Mouse (Mus musculus): Measurements from ENCODE around the gene Kif26a.
A peak's percentile ranks its signal among the peaks of the same experiment; 100 is the strongest.

Gene Kif26a

GRCm38 (mm10) chr12:112145875-112146651 lies at the start of gene Kif26a:
Kif26a (plus strand) TSS chr12:112146208.
- DNase-seq: no peak

- DNase-seq: no peak
Observed at GRCm38 (mm10) chr12:112096733-112097117, 49.3 kb upstream of the Kif26a start.

DNA sequence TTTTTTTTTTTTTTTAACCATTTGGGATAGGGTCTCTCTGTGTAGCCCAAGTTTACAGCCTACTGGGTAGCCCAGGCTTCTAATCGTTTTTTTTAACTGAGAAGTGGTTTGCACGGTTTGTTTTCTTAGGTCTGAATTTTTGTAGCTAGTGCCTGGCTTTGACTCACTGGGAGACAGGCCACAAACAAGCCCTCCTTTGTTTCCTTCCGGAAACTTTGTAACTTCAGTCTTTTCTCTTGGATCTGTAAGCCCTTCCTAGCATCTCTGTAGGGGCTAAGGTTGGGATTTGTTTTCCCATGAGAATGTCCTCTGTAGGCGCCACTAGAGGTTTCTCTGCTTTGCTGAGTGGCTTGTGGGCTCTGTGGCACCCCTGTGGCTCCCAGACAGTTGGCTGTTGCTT lies 45.9 kb upstream of the Kif26a start:
- DNase-seq: no peak

GRCm38 (mm10) chr12:112101045-112101444 lies 45.0 kb upstream of the Kif26a start:
- no peak for DNase-seq

GRCm38 (mm10) chr12:112103179-112103578 lies 42.8 kb upstream of the Kif26a start:
- DNase-seq: no peak

DNA sequence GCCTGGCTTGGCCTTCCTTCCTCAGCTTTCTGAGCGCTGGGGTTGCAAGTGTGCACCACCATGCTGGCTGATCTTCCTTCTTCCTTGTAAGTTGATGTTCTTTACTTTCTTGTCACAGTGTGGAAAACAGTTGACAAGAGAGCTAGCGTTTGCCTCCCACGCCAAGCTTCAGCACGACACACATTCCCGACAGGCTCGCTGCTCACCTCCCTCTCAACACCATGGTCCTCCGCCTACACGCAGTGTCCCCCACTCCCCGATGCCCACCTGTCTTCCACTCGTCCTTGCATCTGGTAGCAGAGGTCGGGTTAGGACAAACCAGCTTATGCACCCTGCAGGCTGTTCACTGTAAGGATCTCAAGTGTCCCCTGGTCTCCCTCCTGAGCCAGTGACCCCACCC lies 41.1 kb upstream of the Kif26a start:
- no peak for DNase-seq

- DNase-seq: no peak
Observed at GRCm38 (mm10) chr12:112106541-112106971, 39.5 kb upstream of the Kif26a start, which contains the start of gene Aspg. Aspg (plus strand) TSS chr12:112106679.

GRCm38 (mm10) chr12:112107685-112108084 lies 38.3 kb upstream of the Kif26a start:
- no peak for DNase-seq

- DNase-seq: no peak
Observed at GRCm38 (mm10) chr12:112108696-112109445, 37.1 kb upstream of the Kif26a start.

- no peak for DNase-seq
Observed at GRCm38 (mm10) chr12:112109701-112110100, 36.3 kb upstream of the Kif26a start.

DNA sequence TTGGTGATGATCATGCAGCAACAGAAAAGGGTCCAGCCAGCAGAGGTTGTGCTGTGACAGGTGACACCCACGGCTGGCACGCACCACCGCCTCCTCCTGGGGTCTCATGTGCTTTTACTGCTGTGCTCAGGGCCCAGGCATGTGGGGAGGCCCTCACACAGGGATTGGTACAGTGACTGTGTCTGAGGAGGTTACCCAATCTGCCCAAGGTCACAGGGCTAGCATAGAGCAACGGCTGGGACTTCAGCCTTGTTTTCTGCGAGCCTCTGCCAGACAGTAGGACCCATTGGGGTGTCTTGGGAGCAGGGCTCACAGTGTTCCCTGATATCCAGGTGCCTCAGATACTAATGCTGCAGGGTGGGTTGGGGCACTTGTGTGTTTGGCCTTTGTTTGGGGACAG lies 34.7 kb upstream of the Kif26a start:
- no peak for DNase-seq

GRCm38 (mm10) chr12:112112235-112112634 lies 33.8 kb upstream of the Kif26a start:
- DNase-seq: no peak

- no peak for DNase-seq
Observed at GRCm38 (mm10) chr12:112112686-112113396, 33.2 kb upstream of the Kif26a start.

DNA sequence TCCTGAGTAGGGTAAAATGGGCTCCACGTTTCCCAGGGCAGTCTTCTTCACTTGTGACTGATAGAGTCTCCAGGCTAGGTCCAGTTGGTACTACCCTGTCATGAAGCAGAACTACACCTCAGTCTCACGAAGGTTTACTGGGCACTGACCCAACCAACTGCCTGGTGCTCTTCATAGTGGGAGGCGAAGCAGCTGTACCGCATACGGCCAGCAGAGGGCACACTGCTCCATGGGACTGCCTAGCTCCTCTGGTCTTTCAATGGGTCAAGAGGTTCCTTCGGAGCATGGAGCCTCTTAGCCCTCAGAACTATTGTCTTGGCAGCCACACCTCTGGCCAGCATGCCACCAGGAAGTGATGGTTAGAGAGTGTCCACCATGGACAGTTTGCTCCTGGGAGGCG lies 32.3 kb upstream of the Kif26a start:
- DNase-seq: peak; percentile 79

DNA sequence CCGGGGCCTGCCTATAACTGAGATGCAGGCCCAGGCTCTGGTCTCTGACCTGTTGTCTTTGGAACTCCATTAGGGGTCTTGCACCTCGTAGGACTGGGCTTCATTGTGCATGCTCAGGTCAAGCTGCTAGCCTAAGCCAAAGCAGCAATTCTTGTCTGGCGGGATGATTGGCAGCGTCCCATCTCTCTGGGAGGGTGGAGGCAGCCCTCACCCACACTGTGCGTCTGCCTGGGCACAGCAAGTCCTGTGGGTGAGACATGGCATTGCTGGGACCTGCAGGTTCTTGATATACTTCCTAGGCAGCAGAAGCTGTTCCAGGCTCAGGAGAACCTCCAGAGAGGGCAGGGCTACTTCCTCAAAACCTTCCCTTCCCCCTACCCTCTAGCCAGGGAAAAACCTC lies 29.0 kb upstream of the Kif26a start:
- no peak for DNase-seq

DNA sequence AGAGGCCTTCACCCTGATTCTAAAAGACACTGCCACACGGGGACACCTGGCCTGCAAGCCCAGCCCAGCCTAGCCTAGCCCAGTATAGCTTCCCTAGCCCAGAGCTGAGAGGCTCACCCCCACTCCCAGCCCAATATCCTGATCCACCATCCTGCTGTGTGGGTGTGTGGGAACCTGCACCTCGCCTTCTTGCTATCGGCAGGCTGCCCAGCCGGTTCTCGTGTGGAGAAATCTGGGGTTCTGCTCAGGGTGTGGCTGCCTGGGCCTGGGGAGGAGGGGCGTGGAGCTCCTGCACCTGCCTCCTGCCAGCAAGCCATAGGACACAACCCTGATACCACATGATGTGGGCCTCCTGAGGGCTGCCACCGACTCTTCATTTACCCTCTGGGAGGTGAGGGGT lies 28.4 kb upstream of the Kif26a start:
- DNase-seq: no peak

- no peak for DNase-seq
Observed at GRCm38 (mm10) chr12:112121188-112121587, 24.8 kb upstream of the Kif26a start.

DNA sequence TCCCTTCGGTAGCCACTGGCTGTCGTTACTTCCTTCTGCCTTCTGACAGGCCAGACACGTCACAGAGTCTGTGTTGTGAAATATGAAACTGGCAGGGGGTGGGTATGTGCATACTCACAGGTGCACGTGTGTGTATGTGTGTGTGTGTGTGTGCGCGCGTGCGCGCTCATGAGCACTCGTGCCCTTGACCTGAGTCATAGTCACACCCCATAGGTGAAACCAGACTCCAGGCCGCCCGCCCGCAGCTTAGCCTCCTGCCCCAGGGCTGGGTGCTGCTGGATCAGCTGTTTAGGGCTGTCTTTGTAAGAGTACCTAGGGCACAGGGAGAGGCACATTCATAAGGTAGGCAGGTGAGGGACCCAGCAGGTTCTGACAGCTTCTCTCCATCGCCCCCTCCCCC lies 20.1 kb upstream of the Kif26a start:
- DNase-seq: no peak

DNA sequence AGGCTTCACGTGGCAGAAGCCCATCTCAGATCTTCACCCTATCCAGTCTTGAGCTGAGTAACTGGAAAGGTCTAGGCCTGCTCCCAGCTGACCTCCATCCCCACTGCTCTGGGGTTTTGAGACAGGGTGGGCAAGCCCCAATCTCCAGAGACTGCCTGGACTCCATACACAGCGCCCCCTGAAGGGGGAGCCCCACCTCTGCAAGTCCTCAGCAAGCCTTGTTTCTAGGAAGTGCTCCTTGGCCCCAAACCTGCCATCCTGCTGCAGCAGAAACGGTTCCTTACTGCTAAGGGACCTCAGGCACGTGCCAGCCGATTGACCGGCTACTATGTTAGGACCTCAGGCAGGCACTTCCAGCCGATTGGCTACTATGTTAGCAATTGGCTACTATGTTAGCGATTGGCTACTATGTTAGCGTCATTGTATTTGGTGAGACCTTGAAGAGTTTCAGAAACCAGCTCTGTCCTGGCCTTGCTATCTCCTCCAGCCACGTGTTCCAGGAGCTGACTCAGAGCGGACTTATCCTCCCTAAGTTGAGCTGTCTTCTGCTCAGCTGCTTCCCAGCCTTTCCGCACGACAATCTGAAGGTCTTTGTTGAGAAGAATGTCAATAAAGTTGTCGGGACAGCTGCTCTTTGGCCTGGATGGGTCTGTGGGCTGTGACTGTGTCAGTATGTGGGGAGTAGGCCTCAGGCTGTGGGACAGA lies 18.9 kb upstream of the Kif26a start:
- no peak for DNase-seq

DNA sequence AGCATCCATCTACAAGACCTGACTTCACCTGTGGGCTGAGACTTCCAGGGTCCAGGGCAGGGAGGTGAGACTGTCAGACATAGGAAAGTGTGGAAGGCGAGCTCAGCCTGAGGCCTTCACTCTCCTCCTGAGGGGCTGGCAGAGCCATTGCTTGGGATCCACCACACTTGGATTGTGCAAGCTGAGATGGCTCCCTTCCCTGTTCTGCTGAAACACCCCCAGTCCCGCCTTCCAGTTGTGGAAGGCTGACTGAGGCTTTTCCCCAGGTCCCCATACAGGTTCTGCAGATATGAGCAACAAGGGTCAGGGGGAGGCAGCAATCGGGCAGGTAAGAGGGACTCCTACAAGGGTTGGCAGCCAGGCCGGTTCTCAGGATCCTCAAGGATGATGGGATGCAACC lies 17.5 kb upstream of the Kif26a start:
- no peak for DNase-seq

GRCm38 (mm10) chr12:112129300-112129856 lies 16.6 kb upstream of the Kif26a start:
- DNase-seq: no peak

DNA sequence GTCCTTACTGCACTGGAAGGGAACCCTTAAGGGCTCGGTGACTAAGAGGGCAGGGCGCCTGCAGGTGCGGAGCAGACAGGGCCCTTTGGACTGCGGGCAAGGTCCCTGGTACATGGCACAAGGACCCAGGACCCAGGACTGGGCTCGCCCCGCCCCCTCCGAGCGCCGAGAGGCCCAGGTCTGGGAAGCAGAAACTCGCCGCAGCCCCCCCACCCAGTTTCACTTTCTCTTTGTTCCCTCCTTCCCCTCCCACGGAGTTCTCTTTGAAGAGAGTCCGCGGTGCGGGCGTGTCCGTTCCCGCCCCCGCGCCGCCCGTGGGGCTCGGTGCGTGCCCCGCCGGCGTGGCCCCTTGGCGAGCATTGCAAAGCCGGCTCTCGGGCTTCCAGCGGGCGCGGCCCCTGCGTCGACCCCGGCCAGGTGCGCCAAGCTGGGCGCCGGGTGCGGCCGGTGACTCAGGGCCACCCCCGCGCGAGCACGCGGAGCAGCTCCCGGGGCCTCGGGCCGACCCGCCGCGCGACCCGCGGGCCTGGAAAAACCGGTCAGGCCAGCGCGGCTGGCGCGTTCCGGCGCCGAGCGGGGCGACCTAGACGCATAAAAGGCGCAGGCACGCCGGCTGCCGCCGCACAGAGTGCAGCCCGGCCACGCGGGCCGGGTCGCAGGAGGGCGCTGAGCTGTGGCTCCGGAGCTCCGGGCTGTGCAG lies 15.7 kb upstream of the Kif26a start:
- no peak for DNase-seq

Data from cerebellum, adult 9-10 months (tissue).